Mouse (Mus musculus): Measurements from ENCODE around the gene Slain2.

DNA sequence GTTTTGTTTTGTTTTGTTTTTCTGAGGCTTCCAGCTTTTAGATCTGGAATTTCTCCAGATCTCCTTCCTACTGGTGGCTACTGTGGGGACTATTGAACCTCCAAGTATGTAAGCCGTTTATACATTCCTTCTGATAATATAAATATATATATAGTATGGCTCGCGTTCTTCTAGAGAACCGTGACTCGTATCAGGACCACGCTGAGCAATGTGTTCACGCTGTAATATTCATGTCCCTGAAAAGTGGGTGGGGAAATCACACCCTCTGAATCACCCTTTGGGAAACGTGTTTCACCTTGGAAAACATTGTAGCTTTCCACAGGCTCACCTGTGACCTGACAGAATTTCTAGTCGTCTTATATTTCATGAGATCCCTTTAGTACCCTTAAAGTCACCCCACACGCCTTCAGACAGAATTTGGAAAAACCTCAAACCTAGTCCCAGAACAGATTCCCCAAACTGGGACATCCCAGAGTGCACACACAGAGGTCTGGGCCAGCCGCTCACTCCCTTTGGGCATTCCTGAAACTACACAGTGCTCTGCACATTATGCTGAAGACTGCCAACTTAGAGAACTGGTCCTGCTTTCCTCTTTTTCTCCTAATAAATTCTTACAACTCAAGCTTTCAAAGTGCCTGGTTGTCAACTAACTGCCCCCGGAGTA lies 32.2 kb upstream of the Slain2 start:
- TF ChIP-seq CTCF (IDR thresholded peaks at IDR 0.05; ENCODE audit: low read depth) (no peak), EP300 (IDR thresholded peaks at IDR 0.05; ENCODE audit: low read depth) (no peak)
